In the genomic region with DNA sequence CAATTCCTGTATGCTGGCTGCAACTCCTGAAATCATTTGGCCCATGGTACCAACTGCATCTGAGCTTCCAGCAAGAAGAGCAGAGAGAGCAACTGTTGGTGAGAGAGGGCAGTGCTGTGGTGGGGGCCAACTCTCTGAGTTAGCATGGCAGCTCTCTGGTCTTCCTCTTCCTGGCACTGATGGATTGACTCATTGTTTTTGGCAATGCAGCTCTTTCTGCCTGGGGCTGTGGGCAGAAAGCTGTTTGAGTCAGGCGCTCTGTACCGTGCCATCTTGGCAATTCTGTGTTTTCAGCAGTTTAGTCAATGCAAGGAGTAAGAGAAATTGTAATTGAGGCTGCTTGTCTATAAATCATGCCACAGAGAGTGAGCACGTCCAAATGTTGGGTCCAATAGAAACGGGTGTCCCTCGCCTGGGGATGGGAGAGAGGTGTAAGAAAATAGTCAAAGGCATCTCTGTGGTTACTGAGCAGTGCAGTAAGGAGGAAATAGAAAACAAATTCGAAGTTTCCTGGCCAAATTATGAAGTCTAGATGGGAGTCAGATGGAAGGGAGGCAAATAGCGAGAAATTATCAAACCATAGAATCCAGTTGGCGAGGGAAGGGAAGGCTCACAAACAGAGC, we compare ENCODE assay signal across 12 mouse cellular contexts.
A peak's percentile ranks its signal among the peaks of the same experiment; 100 is the strongest.
DNase-seq lines count a peak whose midpoint lies in the region; ATAC-seq and TF ChIP-seq lines count a peak whose summit lies in the region.
"Had no signal": no experiment of that assay in that cellular context is flagged by ENCODE, and none has a peak within 500 bp of the region (broad histone marks: within the 10 kb centered on the region; RNA-seq: fewer than 3 reads in every experiment).

No protein-coding gene starts in this region.

- no peak for TF ChIP-seq CTCF in hindbrain, postnatal 0 days (IDR thresholded peaks at IDR 0.05; ENCODE audit: low read depth)
- no peak for TF ChIP-seq CTCF in brain, embryonic 14.5 days (IDR thresholded peaks at IDR 0.05; ENCODE audit: borderline replicate concordance, extremely low read depth, insufficient read depth, insufficient read length)

- no peaks in the 10 kb centered on the region for H3K27me3 ChIP-seq in hindbrain, postnatal 0 days (ENCODE audit: insufficient read depth, low read length)
- H3K27me3 ChIP-seq in hindbrain, embryonic 11.5 days (ENCODE audit: control insufficient read depth, insufficient read depth, low read length): no peaks in the 10 kb centered on the region
- H3K27me3 ChIP-seq: embryonic facial prominence, embryonic 15.5 days; heart, embryonic 15.5 days had no signal

- ATAC-seq in hindbrain, postnatal 0 days: 0 out of 2 replicates have a peak, but pooled peaks have one; percentile 27
- no peak for ATAC-seq in hindbrain, embryonic 11.5 days (ENCODE audit: low FRiP score)

- H3K36me3 ChIP-seq in hindbrain, postnatal 0 days (ENCODE audit: insufficient read depth, low read length): no peaks in the 10 kb centered on the region
- H3K36me3 ChIP-seq in hindbrain, embryonic 11.5 days (ENCODE audit: control insufficient read depth, insufficient read depth, low read length): no peaks in the 10 kb centered on the region
- H3K36me3 ChIP-seq: embryonic facial prominence, embryonic 15.5 days; heart, embryonic 15.5 days had no signal

- H3K4me1 ChIP-seq in hindbrain, postnatal 0 days (ENCODE audit: insufficient read depth, low read length): no peaks in the 10 kb centered on the region
- H3K4me1 ChIP-seq in hindbrain, embryonic 11.5 days (replicated peaks; ENCODE audit: control insufficient read depth, insufficient read depth, low read length): no peaks in the 10 kb centered on the region
- H3K4me1 ChIP-seq: embryonic facial prominence, embryonic 15.5 days; heart, embryonic 15.5 days had no signal

- TF ChIP-seq POLR2A in brain, embryonic 14.5 days (IDR thresholded peaks at IDR 0.05; ENCODE audit: borderline replicate concordance, extremely low read depth, insufficient read depth, insufficient read length, poor library complexity, severe bottlenecking): no peak

- no peak overlapping the region for H3K27ac ChIP-seq in hindbrain, postnatal 0 days
- no peak overlapping the region for H3K27ac ChIP-seq in hindbrain, embryonic 11.5 days (ENCODE audit: low read depth, low read length)
- H3K27ac ChIP-seq: embryonic facial prominence, embryonic 15.5 days; heart, embryonic 15.5 days had no signal

- peak; percentile 49 for DNase-seq in hindbrain, postnatal 0 days (ENCODE audit: low spot score)
- DNase-seq in hindbrain, embryonic 11.5 days (ENCODE audit: low spot score): no peak
- DNase-seq in Muller cell, postnatal 12 days (ENCODE audit: inconsistent ontology term): peak; percentile 81
- DNase-seq in brain, embryonic 14.5 days (ENCODE audit: low read depth): peak; percentile 59
- DNase-seq in layer of hippocampus, postnatal 10 days (ENCODE audit: low spot score in 2 of 2): peak; percentile 14 to 22
- no peak for DNase-seq in adrenal gland, postnatal 36 days
- DNase-seq in cerebellum, adult 9-11 months: no peak
- no peak for DNase-seq in adrenal gland, adult 2 months
- DNase-seq: gastrocnemius, postnatal 14 days; midbrain, embryonic 14.5 days had no signal

- no peak overlapping the region for H3K4me3 ChIP-seq in hindbrain, postnatal 0 days (ENCODE audit: low read length)
- H3K4me3 ChIP-seq in hindbrain, embryonic 11.5 days (ENCODE audit: low read depth, low read length): no peak overlapping the region
- H3K4me3 ChIP-seq: embryonic facial prominence, embryonic 15.5 days; heart, embryonic 15.5 days had no signal

- H3K9ac ChIP-seq in hindbrain, postnatal 0 days (replicated peaks; ENCODE audit: low read length): no peak overlapping the region
- no peak overlapping the region for H3K9ac ChIP-seq in hindbrain, embryonic 11.5 days (ENCODE audit: low read depth, low read length)
- H3K9ac ChIP-seq: embryonic facial prominence, embryonic 15.5 days; heart, embryonic 15.5 days had no signal

- no peak overlapping the region for H3K4me2 ChIP-seq in hindbrain, postnatal 0 days (ENCODE audit: low read depth, low read length)
- no peak overlapping the region for H3K4me2 ChIP-seq in hindbrain, embryonic 11.5 days (replicated peaks; ENCODE audit: low read depth, low read length)
- H3K4me2 ChIP-seq: embryonic facial prominence, embryonic 15.5 days; heart, embryonic 15.5 days had no signal

- 61% methylated on average over 8 of the region's 8 CpGs for WGBS in hindbrain, postnatal 0 days
- 86% methylated on average over 8 of the region's 8 CpGs for WGBS in hindbrain, embryonic 11.5 days

- H3K9me3 ChIP-seq in hindbrain, postnatal 0 days (ENCODE audit: low read length): no peaks in the 10 kb centered on the region
- no peaks in the 10 kb centered on the region for H3K9me3 ChIP-seq in hindbrain, embryonic 11.5 days (ENCODE audit: control insufficient read depth, low read length)
- H3K9me3 ChIP-seq: embryonic facial prominence, embryonic 15.5 days; heart, embryonic 15.5 days had no signal

Comparison
In these comparisons a context has a peak if more than half of its experiments do, and no peak if none do; other contexts are left out.
1. DNase-seq: peak in hindbrain, postnatal 0 days (single experiment), Muller cell, postnatal 12 days (single experiment), brain, embryonic 14.5 days (single experiment) and layer of hippocampus, postnatal 10 days (2 of 2); none in hindbrain, embryonic 11.5 days (single experiment), adrenal gland, postnatal 36 days (0 of 2), cerebellum, adult 9-11 months (single experiment) and adrenal gland, adult 2 months (single experiment).